Mouse (Mus musculus) ES-E14 (cell line): Measurements from ENCODE around the gene Ccdc13. TPM values are rescaled to one million over a fixed set of nuclear protein-coding genes. Genes with fewer than 3 reads are reported as not detected.

ENCODE experiments used
- DNase-seq: peaks from one replicate; pipeline ENCODE4 v3.0.0-alpha.2; 2013; ENCODE audit warnings: low read depth, low spot score
- H3K27ac ChIP-seq: 2 replicates; pipeline ENCODE4 v1.5.1; 2012; ENCODE audit warnings: low read depth, mild to moderate bottlenecking, low read length, moderate library complexity, mixed read lengths; ENCODE audit not compliant: poor library complexity, insufficient read depth, severe bottlenecking
- H3K36me3 ChIP-seq: 2 replicates; pipeline ENCODE4 v1.6.1; 2012; ENCODE audit warnings: mild to moderate bottlenecking, low read length, moderate library complexity, mixed read lengths; ENCODE audit not compliant: control insufficient read depth, poor library complexity, insufficient read depth, severe bottlenecking
- H3K4me1 ChIP-seq, 2 experiments: fragments of 150-350 bp in 1 of 2; sonication (generic) in 1 of 2; 2 replicates each; pipeline ENCODE4 v1.6.1; 2012; ENCODE audit warnings: low read length in 2 of 2, mild to moderate bottlenecking in 1 of 2, mixed read lengths in 1 of 2; ENCODE audit not compliant: control insufficient read depth in 2 of 2, insufficient read depth in 2 of 2, poor library complexity in 1 of 2
- H3K4me3 ChIP-seq, 2 experiments: fragments of 150-350 bp in 1 of 2; sonication (generic) in 1 of 2; 2 replicates each; pipeline ENCODE4 v1.5.1; 2012; ENCODE audit warnings: low read length in 2 of 2, low read depth in 1 of 2, mild to moderate bottlenecking in 1 of 2, mixed read lengths in 1 of 2; ENCODE audit not compliant: insufficient read depth in 1 of 2, poor library complexity in 1 of 2, severe bottlenecking in 1 of 2
- H3K9ac ChIP-seq: 2 replicates; pipeline ENCODE4 v1.6.1; 2012; ENCODE audit warnings: low read depth, mild to moderate bottlenecking, low read length, mixed read lengths; ENCODE audit not compliant: poor library complexity, insufficient read depth, severe bottlenecking
- H3K9me3 ChIP-seq: fragments of 150-350 bp; sonication (generic); 2 replicates; pipeline ENCODE4 v1.6.1; 2012; ENCODE audit warnings: low read depth, mild to moderate bottlenecking, low read length; ENCODE audit not compliant: control insufficient read depth, insufficient read depth
- CHD2 ChIP-seq: IDR thresholded peaks from 2 replicates; pipeline ENCODE4 v1.6.1; 2014; ENCODE audit warnings: mild to moderate bottlenecking, low read depth, low read length, inconsistent platforms
- HCFC1 ChIP-seq: IDR thresholded peaks from 2 replicates; pipeline ENCODE4 v1.6.1; 2012; ENCODE audit warnings: low read length, inconsistent platforms, borderline replicate concordance; ENCODE audit not compliant: insufficient read depth
- MAFK ChIP-seq: IDR thresholded peaks from 2 replicates; pipeline ENCODE4 v1.6.1; 2014; ENCODE audit warnings: mild to moderate bottlenecking, low read depth, low read length, inconsistent platforms; ENCODE audit not compliant: insufficient read depth
- ZC3H11A ChIP-seq: IDR thresholded peaks from 2 replicates; pipeline ENCODE4 v1.6.1; 2012; ENCODE audit warnings: low read depth, mild to moderate bottlenecking, inconsistent platforms, low read length, borderline replicate concordance
- ZNF384 ChIP-seq: IDR thresholded peaks from 2 replicates; pipeline ENCODE4 v1.6.1; 2012; ENCODE audit warnings: low read depth, low read length, inconsistent platforms
- in situ Hi-C, 2 experiments: fragments of 600-800 bp; cut with MboI; formaldehyde crosslinking; loops; one replicate each; pipeline ENCODE4 v1.15.1; 2025; ENCODE audit warnings: low sequenced_read_pairs in 2 of 2, inconsistent platforms in 1 of 2; ENCODE audit not compliant: unreplicated experiment in 2 of 2
- total RNA-seq: library from RNA; depleted of rRNA; stranded (reverse); fragments of 300-350 nt; gene quantifications from 2 replicates; pipeline ENCODE4 v1.2.3, GENCODE M21; 2012

Ccdc13 gene
- total RNA-seq, 1 experiment, result 0.58 TPM

- no peak overlapping the region for H3K4me3 ChIP-seq
- H3K9ac ChIP-seq, result no peak overlapping the region
- H3K36me3 ChIP-seq, result no peaks in the 10 kb centered on the region
- H3K27ac ChIP-seq, result no peak overlapping the region
- DNase-seq, result peak; percentile 44
- in situ Hi-C loops, result no loop called here
- no peak for TF ChIP-seq MAFK
- TF ChIP-seq ZC3H11A, result peak; percentile 15; the same call in 1 of the 2 replicates
- no peaks in the 10 kb centered on the region for H3K4me1 ChIP-seq
- H3K9me3 ChIP-seq, result no peaks in the 10 kb centered on the region
Observed at GRCm38 (mm10) chr9:121877052-121877740, 37.9 kb upstream of the Ccdc13 start.

DNA sequence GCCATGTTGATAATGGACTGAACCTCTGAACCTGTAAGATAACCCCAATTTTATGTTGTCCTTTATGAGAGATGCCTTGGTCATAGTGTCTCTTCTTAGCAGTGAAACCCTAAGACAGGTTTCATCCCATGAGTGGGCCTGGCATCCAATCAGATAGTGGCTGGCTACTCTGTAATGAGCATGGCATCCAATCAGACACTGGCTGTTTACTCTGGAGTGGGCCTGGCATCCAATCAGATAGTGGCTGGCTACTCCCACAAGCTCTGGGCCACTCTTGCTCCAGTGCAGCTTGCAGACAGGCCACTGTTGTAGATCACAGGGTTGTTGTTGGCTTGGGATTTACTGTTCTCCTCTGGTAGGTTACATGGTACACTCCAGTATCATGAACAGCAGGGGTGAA is 34.3 kb upstream of the Ccdc13 start:
- H3K27ac ChIP-seq, result no peak overlapping the region
- no peak overlapping the region for H3K4me3 ChIP-seq
- no peaks in the 10 kb centered on the region for H3K4me1 ChIP-seq
- no peaks in the 10 kb centered on the region for H3K36me3 ChIP-seq
- TF ChIP-seq MAFK (no peak), ZNF384 (no peak), CHD2 (no peak), ZC3H11A (no peak)
- in situ Hi-C loops, result no loop called here
- no peaks in the 10 kb centered on the region for H3K9me3 ChIP-seq
- no peak for DNase-seq
- H3K9ac ChIP-seq, result no peak overlapping the region

DNA sequence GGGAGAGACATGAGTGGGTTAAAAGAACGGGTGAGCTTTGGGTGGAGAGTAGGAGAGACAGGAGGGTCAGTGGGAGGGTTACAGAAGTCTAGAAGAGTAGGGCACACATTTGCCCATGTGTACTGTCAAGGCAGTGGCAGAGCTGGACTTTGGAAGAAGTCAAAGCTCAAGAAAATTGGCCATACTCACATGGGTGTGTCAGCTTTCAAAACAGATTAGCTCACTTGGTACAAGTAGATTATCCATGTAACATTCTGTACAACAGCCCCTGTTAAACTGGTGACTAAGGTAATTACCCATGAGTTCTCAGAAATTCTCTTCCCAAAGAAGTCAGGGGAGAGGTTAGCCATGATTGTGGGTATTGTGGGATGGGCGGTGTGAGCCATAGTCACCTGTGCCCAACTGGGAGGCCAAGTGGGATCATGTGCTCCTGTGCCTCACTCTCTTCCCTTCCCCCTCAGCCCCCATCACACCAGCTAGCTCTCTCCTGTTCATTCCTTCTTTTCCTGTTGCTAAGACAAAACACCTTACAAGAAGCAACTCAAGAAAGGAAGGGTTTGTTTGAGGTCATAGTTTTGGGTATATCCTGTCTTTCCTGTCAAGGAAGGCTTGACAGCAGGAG is 32.9 kb upstream of the Ccdc13 start:
- DNase-seq, result no peak
- in situ Hi-C loops, result no loop called here
- Histone ChIP-seq H3K27ac (no peak overlapping the region), H3K4me1 (no peaks in the 10 kb centered on the region), H3K9ac (no peak overlapping the region), H3K9me3 (no peaks in the 10 kb centered on the region), H3K4me3 (no peak overlapping the region), H3K36me3 (no peaks in the 10 kb centered on the region)
- no peak for TF ChIP-seq MAFK
- TF ChIP-seq CHD2, result no peak
- no peak for TF ChIP-seq HCFC1
- no peak for TF ChIP-seq ZC3H11A
- TF ChIP-seq ZNF384, result no peak

- Histone ChIP-seq H3K4me3 (no peak overlapping the region), H3K9ac (no peak overlapping the region), H3K27ac (no peak overlapping the region), H3K4me1 (no peaks in the 10 kb centered on the region), H3K36me3 (no peaks in the 10 kb centered on the region), H3K9me3 (no peaks in the 10 kb centered on the region)
- TF ChIP-seq ZC3H11A (no peak), CHD2 (no peak), ZNF384 (no peak)
- DNase-seq, result no peak
- in situ Hi-C loops, result no loop called here
Observed at GRCm38 (mm10) chr9:121869973-121870515, 30.8 kb upstream of the Ccdc13 start.
